Mouse (Mus musculus): ENCODE data around the gene Zc3h12d.

Gene Zc3h12d

GRCm38 (mm10) chr10:7838036-7838435 is 5.8 kb downstream of the Zc3h12d start:
- in situ Hi-C loops (cut with MboI, MseI) = loop anchor here in 1 of 2 experiments (25.0 kb wide), 1 partner anchor 674 kb away; the partner anchor contains the start of gene Ust

- in situ Hi-C loops (cut with MboI, MseI) = loop anchor here in 1 of 2 experiments (25.0 kb wide), 1 partner anchor 673 kb away; the partner anchor contains the start of gene Ust
Measured at GRCm38 (mm10) chr10:7838874-7839421, 6.7 kb downstream of the Zc3h12d start.

GRCm38 (mm10) chr10:7839551-7840352 is 7.5 kb downstream of the Zc3h12d start:
- in situ Hi-C loops (cut with MboI, MseI) = loop anchor here in 1 of 2 experiments (25.0 kb wide), 1 partner anchor 673 kb away; the partner anchor contains the start of gene Ust

GRCm38 (mm10) chr10:7840353-7840733 is 8.1 kb downstream of the Zc3h12d start:
- in situ Hi-C loops (cut with MboI, MseI) = loop anchor here in 1 of 2 experiments (25.0 kb wide), 1 partner anchor 672 kb away; the partner anchor contains the start of gene Ust

GRCm38 (mm10) chr10:7840785-7841184 is 8.5 kb downstream of the Zc3h12d start:
- in situ Hi-C loops (cut with MboI, MseI) = loop anchor here in 1 of 2 experiments (25.0 kb wide), 1 partner anchor 672 kb away; the partner anchor contains the start of gene Ust

- in situ Hi-C loops (cut with MboI, MseI) = loop anchor here in 1 of 2 experiments (25.0 kb wide), 1 partner anchor 671 kb away; the partner anchor contains the start of gene Ust
Measured at GRCm38 (mm10) chr10:7841571-7842080, 9.4 kb downstream of the Zc3h12d start.

GRCm38 (mm10) chr10:7843181-7843580 is 10.9 kb downstream of the Zc3h12d start:
- in situ Hi-C loops (cut with MboI, MseI) = loop anchor here in 1 of 2 experiments (25.0 kb wide), 1 partner anchor 669 kb away; the partner anchor contains the start of gene Ust

GRCm38 (mm10) chr10:7844161-7844560 is 11.9 kb downstream of the Zc3h12d start:
- in situ Hi-C loops (cut with MboI, MseI) = loop anchor here in 1 of 2 experiments (25.0 kb wide), 1 partner anchor 668 kb away; the partner anchor contains the start of gene Ust

- in situ Hi-C loops (cut with MboI, MseI) = loop anchor here in 1 of 2 experiments (25.0 kb wide), 1 partner anchor 667 kb away; the partner anchor contains the start of gene Ust
Measured at GRCm38 (mm10) chr10:7845136-7845535, 12.9 kb downstream of the Zc3h12d start.

- in situ Hi-C loops (cut with MboI, MseI) = loop anchor here in 1 of 2 experiments (25.0 kb wide), 1 partner anchor 666 kb away; the partner anchor contains the start of gene Ust
Measured at GRCm38 (mm10) chr10:7845991-7846390, 13.7 kb downstream of the Zc3h12d start.

- in situ Hi-C loops (cut with MboI, MseI) = loop anchor here in 1 of 2 experiments (25.0 kb wide), 1 partner anchor 665 kb away; the partner anchor contains the start of gene Ust
Measured at GRCm38 (mm10) chr10:7847166-7847605, 14.9 kb downstream of the Zc3h12d start.

- in situ Hi-C loops (cut with MboI, MseI) = loop anchor here (5.0 kb wide), 2 partner anchors 40 to 355 kb away; no protein-coding TSS in a partner anchor
Measured at GRCm38 (mm10) chr10:7851891-7852290, 19.6 kb downstream of the Zc3h12d start.

GRCm38 (mm10) chr10:7860494-7860893 is 28.2 kb downstream of the Zc3h12d start:
- in situ Hi-C loops (cut with MboI, MseI) = no loop called here

- in situ Hi-C loops (cut with MboI, MseI) = no loop called here
Measured at GRCm38 (mm10) chr10:7861259-7861936, 29.1 kb downstream of the Zc3h12d start.

- in situ Hi-C loops (cut with MboI, MseI) = no loop called here
Measured at GRCm38 (mm10) chr10:7861937-7862657, 29.8 kb downstream of the Zc3h12d start.

GRCm38 (mm10) chr10:7863411-7863810 is 31.1 kb downstream of the Zc3h12d start:
- in situ Hi-C loops (cut with MboI, MseI) = no loop called here

- in situ Hi-C loops (cut with MboI, MseI) = no loop called here
Measured at GRCm38 (mm10) chr10:7864184-7864583, 31.9 kb downstream of the Zc3h12d start.

- in situ Hi-C loops (cut with MboI, MseI) = no loop called here
Measured at GRCm38 (mm10) chr10:7864806-7865205, 32.5 kb downstream of the Zc3h12d start.

GRCm38 (mm10) chr10:7866762-7867665 is 34.7 kb downstream of the Zc3h12d start:
- in situ Hi-C loops (cut with MboI, MseI) = no loop called here

All from T-helper 17 cell (primary cell).